Mouse (Mus musculus) cortical plate, adult 2 months (tissue): ENCODE data around the gene Olfr869. TPM values are rescaled to one million over a fixed set of nuclear protein-coding genes. Genes with fewer than 3 reads are reported as not detected.

Experiments used
- H3K27ac ChIP-seq: fragments of 200-500 bp; 2 replicates; pipeline ENCODE4 v1.5.1; 2012; ENCODE audit warnings: low read length, control low read depth, inconsistent platforms; ENCODE audit not compliant: insufficient read depth
- H3K4me1 ChIP-seq: fragments of 200-500 bp; 2 replicates; pipeline ENCODE4 v1.6.1; 2011; ENCODE audit warnings: low read length; ENCODE audit not compliant: control insufficient read depth, insufficient read depth
- H3K4me3 ChIP-seq: fragments of 200-500 bp; 2 replicates; pipeline ENCODE4 v1.5.1; 2011; ENCODE audit warnings: mild to moderate bottlenecking, low read length, control low read depth; ENCODE audit not compliant: insufficient read depth
- CTCF ChIP-seq: fragments of 200-500 bp; IDR thresholded peaks from 2 replicates; pipeline ENCODE4 v1.5.1; 2011; ENCODE audit warnings: mild to moderate bottlenecking, control low read depth, low read length; ENCODE audit not compliant: insufficient read depth; ENCODE audit errors: extremely low read depth
- POLR2A ChIP-seq: fragments of 200-500 bp; IDR thresholded peaks from 2 replicates; pipeline ENCODE4 v1.6.1; 2011; ENCODE audit warnings: mild to moderate bottlenecking, low read length, control low read depth; ENCODE audit not compliant: insufficient read depth; ENCODE audit errors: extremely low read depth
- polyA plus RNA-seq: library from polyadenylated mRNA; depleted of rRNA; stranded (reverse); fragments of >200 nt; gene quantifications from 2 replicates; pipeline ENCODE4 v1.2.3, GENCODE M21; 2012; rRNA removed

The Olfr869 gene
- polyA plus RNA-seq = not detected in 2 replicates

- no peak within 1 kb of the TSS for H3K4me3 ChIP-seq
- no peak within 1 kb of the TSS for H3K27ac ChIP-seq
- TF ChIP-seq CTCF (no peak), POLR2A (no peak)
- no peaks in the 10 kb centered on the region for H3K4me1 ChIP-seq
These were observed at the start of gene Olfr869 for GRCm38 (mm10) chr9:20128709-20129108. Gene Olfr869 (plus strand): TSS chr9:20129009.

DNA sequence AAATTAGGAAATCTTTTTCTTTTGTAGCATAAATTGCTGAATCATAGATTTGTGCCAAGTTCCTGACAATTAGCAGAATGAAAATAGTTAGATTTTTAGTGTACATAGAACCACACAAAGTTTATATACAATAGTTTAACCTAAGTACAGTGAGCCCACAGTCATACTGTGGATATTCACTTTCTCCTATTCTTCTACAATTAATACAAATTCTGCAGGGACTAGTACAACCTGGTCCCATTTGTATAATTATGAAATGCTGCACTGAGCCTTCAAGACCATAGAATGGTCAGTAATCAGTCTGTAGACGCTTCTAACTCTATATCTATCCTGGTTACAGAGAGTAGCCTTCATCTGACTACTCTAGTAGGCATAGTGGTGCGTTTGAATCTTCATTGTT lies 30.5 kb upstream of the Olfr869 start, which contains the start of gene Olfr868:
TSS of gene Olfr868 (plus strand) at position 301 of the 400 bp plus-strand sequence.
- Histone ChIP-seq H3K27ac (no peak within 1 kb of the TSS), H3K4me1 (no peaks in the 10 kb centered on the region), H3K4me3 (no peak within 1 kb of the TSS)
- TF ChIP-seq POLR2A = no peak
- TF ChIP-seq CTCF = no peak

- H3K27ac ChIP-seq = no peak overlapping the region
- no peak overlapping the region for H3K4me3 ChIP-seq
- TF ChIP-seq POLR2A (no peak), CTCF (no peak)
- no peaks in the 10 kb centered on the region for H3K4me1 ChIP-seq
These were observed 20.9 kb downstream of the Olfr869 start for GRCm38 (mm10) chr9:20149706-20150105.

GRCm38 (mm10) chr9:20173957-20174356 lies 45.1 kb downstream of the Olfr869 start, which contains the start of gene Olfr870:
Gene Olfr870 (minus strand): TSS chr9:20174057.
- TF ChIP-seq POLR2A (no peak), CTCF (no peak)
- Histone ChIP-seq H3K27ac (no peak within 1 kb of the TSS), H3K4me3 (no peak within 1 kb of the TSS), H3K4me1 (no peaks in the 10 kb centered on the region)

GRCm38 (mm10) chr9:20179463-20179862 lies 50.7 kb downstream of the Olfr869 start:
- TF ChIP-seq CTCF = no peak
- no peak for TF ChIP-seq POLR2A
- no peak overlapping the region for H3K4me3 ChIP-seq
- H3K4me1 ChIP-seq = no peaks in the 10 kb centered on the region
- H3K27ac ChIP-seq = no peak overlapping the region

Other genes with a start within 250 kb of the Olfr869 start
- not detected in 2 replicates for gene Olfr862, start 241.0 kb upstream of the Olfr869 start, polyA plus RNA-seq
- not detected in 2 replicates for gene Olfr77, start 212.1 kb upstream of the Olfr869 start, polyA plus RNA-seq
- not detected in 2 replicates for gene Olfr866, start 101.0 kb upstream of the Olfr869 start, polyA plus RNA-seq
- not detected in 2 replicates for gene Olfr867, start 71.4 kb upstream of the Olfr869 start, polyA plus RNA-seq
- gene Olfr868, start 30.4 kb upstream of the Olfr869 start, polyA plus RNA-seq = not detected in 2 replicates
- not detected in 2 replicates for gene Olfr870, start 45.0 kb downstream of the Olfr869 start, polyA plus RNA-seq
- gene Olfr871, start 83.2 kb downstream of the Olfr869 start, polyA plus RNA-seq = not detected in 2 replicates
- not detected in 2 replicates for gene Olfr872, start 108.1 kb downstream of the Olfr869 start, polyA plus RNA-seq
- gene Olfr39, start 153.3 kb downstream of the Olfr869 start, polyA plus RNA-seq = not detected in 2 replicates
- gene Olfr873, start 169.5 kb downstream of the Olfr869 start, polyA plus RNA-seq = not detected in 2 replicates
- 0.15 and 0.17 TPM in 2 replicates for gene Olfr18, start 207.1 kb downstream of the Olfr869 start, polyA plus RNA-seq